Mouse (Mus musculus) erythroblast, adult 5-6 weeks (primary cell): ENCODE measurements at regions not wholly inside any gene's neighbourhood (a gene's known extent, or its start where the extent isn't known, plus 50 kb on each side); places are given as distances from the start of the nearest gene placed in this dataset.

ENCODE experiments used
- ATAC-seq: replicated peaks from 2 replicates; pipeline ENCODE4 v1.8.0; 2016; ENCODE audit warnings: moderate number of reproducible peaks, mild to moderate bottlenecking, moderate TSS enrichment, inconsistent platforms; ENCODE audit not compliant: poor library complexity, low FRiP score, severe bottlenecking

- ATAC-seq: no peak
These were observed 311.0 kb downstream of the Cxcl12 start for GRCm38 (mm10) chr6:117479376-117479775.

- ATAC-seq: no peak
These were observed 312.1 kb downstream of the Cxcl12 start for GRCm38 (mm10) chr6:117480396-117480795.

GRCm38 (mm10) chr6:117489161-117489560, 320.8 kb downstream of the Cxcl12 start:
- no peak for ATAC-seq

- ATAC-seq: no peak
These were observed 321.5 kb downstream of the Cxcl12 start for GRCm38 (mm10) chr6:117489761-117490396.

GRCm38 (mm10) chr6:117494971-117495370, 326.6 kb downstream of the Cxcl12 start:
- no peak for ATAC-seq

GRCm38 (mm10) chr6:117497337-117497736, 329.0 kb downstream of the Cxcl12 start:
- ATAC-seq: no peak

DNA sequence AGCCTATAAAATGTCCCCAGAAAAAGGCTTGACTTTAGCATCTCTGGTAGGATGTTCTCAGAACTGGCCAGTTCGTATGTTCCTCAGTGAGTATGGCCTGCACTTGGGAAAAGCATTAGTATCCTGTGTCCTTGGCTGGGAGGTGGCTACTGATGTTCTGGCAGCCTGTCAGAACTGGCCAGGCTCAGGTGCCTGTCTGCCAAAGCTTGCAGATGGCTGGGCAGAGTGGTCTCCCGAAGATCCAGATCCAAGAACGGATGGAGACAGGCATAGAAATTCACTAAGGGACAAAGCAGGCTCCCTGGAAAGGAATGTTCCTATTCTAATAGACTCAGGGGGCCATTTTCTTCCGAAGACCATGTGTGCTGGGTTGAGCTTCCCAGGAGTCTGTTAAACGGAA, 329.6 kb downstream of the Cxcl12 start:
- ATAC-seq: no peak

DNA sequence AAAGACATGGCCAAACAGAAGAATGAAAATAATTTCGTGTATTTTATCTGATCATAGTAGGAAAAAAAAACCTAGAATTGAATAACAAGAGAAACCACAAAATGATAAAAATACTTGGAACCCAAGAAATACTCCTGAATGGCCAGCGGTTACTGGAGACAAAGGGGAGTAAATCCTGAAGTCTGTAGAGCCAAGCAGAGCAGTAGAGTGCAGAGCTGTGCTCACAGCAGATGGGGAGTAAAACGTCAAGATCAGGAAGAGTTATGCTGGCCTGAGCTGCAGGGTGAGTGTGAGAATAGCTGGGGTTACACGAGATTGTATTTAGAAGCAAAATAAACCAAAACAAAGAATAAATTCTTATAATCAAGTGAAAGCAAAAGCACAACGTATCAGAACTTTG, 334.0 kb downstream of the Cxcl12 start:
- ATAC-seq: no peak

DNA sequence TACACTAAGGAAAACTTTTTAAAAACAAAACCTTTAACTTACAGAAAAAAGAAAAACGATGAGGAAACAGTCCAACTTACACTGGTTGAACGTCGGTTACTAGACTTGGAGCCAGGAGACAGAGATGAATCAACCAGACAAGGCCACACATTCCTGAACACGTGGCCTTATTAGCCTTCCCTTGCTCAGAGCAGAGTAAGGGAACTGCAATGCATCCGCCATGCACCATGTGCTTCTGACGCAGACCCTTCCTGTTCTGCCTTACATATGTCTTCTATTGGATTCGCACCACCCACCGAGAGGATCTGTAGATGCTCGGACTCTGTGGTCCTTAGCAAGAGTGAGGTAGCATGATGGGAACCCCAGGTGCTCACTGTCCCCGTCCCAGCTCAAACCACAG, 336.2 kb upstream of the Zfp637 start:
- ATAC-seq: no peak

DNA sequence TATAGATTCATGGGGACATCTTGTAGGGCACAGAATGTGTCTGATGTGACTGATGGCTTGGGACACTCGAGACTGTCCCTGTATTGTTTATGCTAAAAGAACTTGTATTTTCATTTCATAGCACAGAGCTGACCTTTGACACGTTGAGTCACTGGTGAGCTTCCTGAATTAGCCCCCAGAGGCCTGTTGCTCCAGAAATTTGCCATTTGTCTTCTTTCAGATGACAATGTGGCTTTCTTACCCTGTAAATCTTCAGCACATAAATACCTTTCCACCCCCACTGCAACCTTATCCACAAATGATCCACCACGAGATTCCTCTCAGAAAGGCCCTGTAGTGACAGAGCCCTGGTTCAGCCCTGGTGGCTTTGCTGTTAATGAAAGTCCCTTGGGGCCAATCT, 335.5 kb upstream of the Zfp637 start:
- no peak for ATAC-seq

DNA sequence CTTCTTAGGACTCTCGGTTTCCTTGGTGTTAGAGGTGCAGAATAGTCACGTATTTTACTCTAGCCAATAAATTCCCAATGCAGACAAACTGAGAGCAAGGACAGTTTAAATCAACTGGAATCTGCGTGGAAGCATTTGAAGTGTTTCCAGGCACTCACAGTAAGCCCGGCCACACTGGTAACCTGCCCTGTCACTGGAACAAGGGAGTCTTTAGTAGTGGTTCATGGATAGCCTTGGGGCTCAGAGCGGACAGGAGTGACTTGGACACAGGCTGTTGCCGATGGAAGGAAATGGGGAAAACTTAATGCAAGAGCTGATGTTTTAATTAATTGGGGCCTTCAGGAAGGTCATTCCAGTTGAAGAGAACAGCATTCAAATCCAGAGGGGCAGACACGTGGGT, 334.4 kb upstream of the Zfp637 start:
- ATAC-seq: no peak

DNA sequence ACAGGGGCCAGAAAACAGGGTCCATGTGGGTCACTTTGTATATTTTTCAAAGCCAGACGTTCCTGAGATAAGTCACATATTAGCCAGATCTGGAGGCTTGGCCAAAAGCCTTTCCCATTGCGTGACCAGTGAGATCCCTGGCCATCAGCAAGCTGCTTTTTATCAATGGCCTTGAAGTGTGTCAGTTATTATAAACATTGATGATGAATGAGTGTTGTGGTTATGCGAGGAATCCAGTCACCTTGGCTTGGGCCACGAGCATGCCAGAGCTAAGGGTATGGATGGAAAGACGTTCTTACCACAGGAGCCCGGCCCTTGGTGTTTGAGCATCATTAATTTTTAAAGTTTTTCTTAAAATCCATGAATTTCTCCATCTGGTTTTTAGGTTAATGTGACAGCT, 332.1 kb upstream of the Zfp637 start:
- ATAC-seq: no peak

DNA sequence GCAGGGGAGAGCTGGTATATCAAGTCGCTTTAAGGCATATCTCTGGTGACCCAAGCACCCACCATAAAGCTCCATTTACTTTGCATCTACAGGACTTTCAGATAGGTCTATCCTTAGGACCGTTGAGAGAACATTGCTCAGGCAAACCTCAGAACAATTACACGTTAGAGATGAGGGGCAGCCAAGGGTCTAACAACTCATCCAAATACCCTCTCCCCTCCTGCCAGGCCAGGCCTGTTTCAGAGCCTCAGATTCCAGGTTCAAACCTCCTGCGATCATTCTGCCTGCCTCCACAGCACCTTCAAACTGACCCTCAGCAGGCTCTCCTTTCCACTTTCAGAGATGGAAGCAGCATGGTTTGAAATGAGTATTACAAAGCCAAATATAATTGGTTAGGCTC, 331.0 kb upstream of the Zfp637 start:
- ATAC-seq: no peak

DNA sequence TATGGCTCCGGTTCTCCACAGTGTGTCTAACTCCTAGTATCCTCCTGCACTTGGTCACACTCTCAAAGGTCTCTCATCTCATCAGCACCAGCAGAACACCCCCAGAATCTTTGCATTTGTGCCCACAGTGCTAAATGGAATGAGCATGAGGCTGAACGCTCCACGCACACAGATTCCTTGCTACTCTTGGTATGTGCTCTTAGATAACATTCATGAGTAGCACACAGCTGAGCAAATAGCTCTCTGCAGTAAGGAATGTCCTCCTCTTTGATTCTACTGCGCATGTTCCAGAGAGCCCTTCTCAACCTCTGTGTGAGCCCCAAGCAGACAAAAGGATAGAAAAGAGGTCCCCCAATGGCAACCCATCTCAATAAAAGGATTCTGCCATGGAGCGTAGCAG, 326.1 kb upstream of the Zfp637 start:
- ATAC-seq: no peak

DNA sequence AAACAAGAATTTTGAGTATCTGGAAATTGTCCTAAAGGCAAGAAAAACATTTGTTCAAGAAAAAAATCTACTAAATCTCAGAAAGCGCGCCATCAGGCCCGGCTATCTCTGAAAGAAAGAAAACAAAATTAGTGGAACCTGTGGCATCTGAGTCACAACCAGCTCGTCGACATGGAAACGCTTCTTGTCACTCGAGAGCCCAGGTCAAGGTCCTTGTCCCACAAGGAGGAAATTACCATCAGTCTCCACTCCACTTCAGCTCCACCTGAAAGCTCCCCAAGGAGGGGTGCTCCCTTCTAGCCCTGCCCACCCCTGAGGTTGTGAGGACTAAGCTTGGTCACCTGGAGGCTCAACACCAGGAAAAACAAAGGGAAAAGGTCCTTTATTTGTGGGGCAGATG, 324.1 kb upstream of the Zfp637 start:
- ATAC-seq: no peak

DNA sequence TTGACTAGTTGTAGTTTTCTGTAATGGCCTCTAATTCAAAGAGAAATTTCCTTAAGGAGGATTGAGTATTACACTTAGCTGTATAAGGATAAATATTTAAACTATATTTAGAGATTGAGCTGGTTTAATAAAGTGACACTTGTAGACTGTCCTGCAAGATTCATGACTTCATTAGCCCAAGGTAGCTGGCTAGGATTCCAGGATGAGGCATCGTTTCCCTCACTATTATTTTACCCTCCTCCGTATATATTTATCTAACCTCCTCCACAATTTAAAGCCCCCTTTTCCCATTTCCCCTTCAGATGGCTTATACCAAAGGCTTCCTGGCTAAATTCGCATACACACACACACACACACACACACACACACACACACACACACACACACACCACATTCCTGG, 322.0 kb upstream of the Zfp637 start:
- ATAC-seq: no peak

GRCm38 (mm10) chr6:117519466-117519865, 321.5 kb upstream of the Zfp637 start:
- ATAC-seq: no peak

GRCm38 (mm10) chr6:117526161-117526935, 314.6 kb upstream of the Zfp637 start:
- ATAC-seq: no peak

DNA sequence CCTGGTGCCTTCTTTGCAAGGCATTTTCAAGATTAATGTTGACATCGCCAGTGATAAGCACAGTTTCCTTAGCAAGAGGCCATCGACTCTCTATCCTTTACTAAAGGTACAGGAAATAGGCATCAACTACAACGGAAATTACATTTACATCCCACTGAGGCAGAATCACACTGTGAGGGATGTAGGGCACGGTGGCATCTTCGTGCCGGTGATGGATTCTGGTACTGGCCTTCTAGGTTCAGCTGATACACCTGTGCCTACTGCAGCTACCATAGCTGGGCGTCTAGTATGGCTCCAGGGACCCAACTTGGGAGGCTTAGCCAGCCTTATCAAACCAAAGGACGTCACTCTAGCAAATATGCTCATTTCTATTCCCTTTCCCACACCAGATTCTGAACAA, 313.5 kb upstream of the Zfp637 start:
- ATAC-seq: no peak

- ATAC-seq: no peak
These were observed 306.8 kb upstream of the Zfp637 start for GRCm38 (mm10) chr6:117534149-117534548.

- ATAC-seq: no peak
These were observed 306.0 kb upstream of the Zfp637 start for GRCm38 (mm10) chr6:117534991-117535390.

DNA sequence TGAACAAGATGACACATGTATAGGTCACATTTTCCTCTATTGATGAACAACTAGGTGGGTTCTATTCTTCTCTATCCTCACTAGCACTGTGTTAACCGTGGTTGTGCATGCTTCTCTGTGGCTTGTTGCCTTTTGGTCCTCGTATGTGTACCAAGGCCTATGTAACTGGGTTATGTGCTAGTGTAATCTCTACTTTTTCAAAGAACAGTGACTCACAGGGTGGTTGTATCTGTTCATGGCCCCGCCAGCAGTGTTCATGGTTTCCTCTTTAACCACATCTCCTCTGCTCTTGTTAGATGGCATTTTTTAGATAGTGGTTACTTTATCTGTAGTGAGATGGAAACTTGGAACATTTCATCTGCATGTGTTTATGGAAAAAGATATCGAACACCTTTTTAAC, 304.9 kb upstream of the Zfp637 start:
- no peak for ATAC-seq
